In genomic region chr7:3260701-3261100, GRCm38 (mm10) we compare ENCODE assay signal across 33 mouse cellular contexts. TPM values are rescaled to one million over a fixed set of nuclear protein-coding genes. Genes with fewer than 3 reads are reported as not detected.
"Had no signal": no experiment of that assay in that cellular context is flagged by ENCODE, and none has a peak within 500 bp of the region (broad histone marks: within the 10 kb centered on the region; RNA-seq: fewer than 3 reads in every experiment).

No protein-coding gene starts in this region.

- H3K27me3 ChIP-seq: intestine, embryonic 15.5 days had no signal

- DNase-seq: gastrocnemius, postnatal 14 days; gastrocnemius, postnatal 36 days; heart, adult 2 months; heart, postnatal 14 days; heart, postnatal 36 days; kidney, adult 18-20 months; kidney, adult 8-10 months; kidney, postnatal 10 days; kidney, postnatal 25 days; kidney, postnatal 4 days; liver; liver, embryonic 13.5 days had no signal

- H3K4me1 ChIP-seq: hindbrain, embryonic 12.5 days; intestine, embryonic 15.5 days; limb, embryonic 12.5 days; liver, embryonic 13.5 days; liver, embryonic 15.5 days had no signal

- H3K27ac ChIP-seq: heart, adult 2 months; heart, embryonic 13.5 days; heart, embryonic 15.5 days; hindbrain, embryonic 12.5 days; hindbrain, embryonic 14.5 days; intestine, embryonic 15.5 days; left cerebral cortex, adult 2 months; limb, embryonic 10.5 days; limb, embryonic 12.5 days; liver, embryonic 13.5 days; liver, embryonic 15.5 days had no signal

- H3K9me3 ChIP-seq: heart, embryonic 13.5 days; heart, embryonic 15.5 days; hindbrain, embryonic 12.5 days; intestine, embryonic 15.5 days; limb, embryonic 12.5 days; liver, embryonic 13.5 days; liver, embryonic 15.5 days had no signal

- H3K9ac ChIP-seq: heart, embryonic 13.5 days; heart, embryonic 15.5 days; hindbrain, embryonic 12.5 days; hindbrain, embryonic 14.5 days; intestine, embryonic 15.5 days; limb, embryonic 12.5 days; liver, embryonic 13.5 days; liver, embryonic 15.5 days had no signal

- H3K36me3 ChIP-seq: heart, embryonic 13.5 days; heart, embryonic 15.5 days; hindbrain, embryonic 12.5 days; intestine, embryonic 15.5 days; limb, embryonic 10.5 days; limb, embryonic 12.5 days; liver, embryonic 13.5 days; liver, embryonic 15.5 days had no signal

- H3K4me2 ChIP-seq: heart, embryonic 11.5 days; heart, embryonic 13.5 days; heart, embryonic 15.5 days; hindbrain, embryonic 12.5 days; hindbrain, embryonic 14.5 days; intestine, embryonic 15.5 days; limb, embryonic 12.5 days; liver, embryonic 11.5 days; liver, embryonic 13.5 days; liver, embryonic 15.5 days had no signal

- H3K4me3 ChIP-seq: heart, adult 2 months; heart, embryonic 13.5 days; heart, embryonic 15.5 days; hindbrain, embryonic 12.5 days; intestine, embryonic 15.5 days; left cerebral cortex, adult 2 months; limb, embryonic 10.5 days; limb, embryonic 12.5 days; liver, embryonic 13.5 days; liver, embryonic 15.5 days had no signal

- ATAC-seq: hindbrain, embryonic 16.5 days; inflammation-experienced regulatory T-cells, adult 6 months; intestine, embryonic 15.5 days; intestine, postnatal 0 days had no signal

RNA-seq across cellular contexts. Expression of gene Nlrp12, which starts 11.2 kb away (rescaled TPM):
- total RNA-seq: gastrocnemius, adult 18-20 months; gastrocnemius, adult 8-10 months; gastrocnemius, postnatal 14 days; gastrocnemius, postnatal 36 days; heart, postnatal 14 days; heart, postnatal 36 days; left cerebral cortex, postnatal 36 days had no signal
- polyA plus RNA-seq: heart, embryonic 11.5 days; heart, embryonic 13.5 days; heart, embryonic 15.5 days; hindbrain, embryonic 12.5 days; inflammation-experienced regulatory T-cells, adult 6 months; intestine, embryonic 15.5 days; intestine, postnatal 0 days; kidney, embryonic 14.5 days; kidney, embryonic 16.5 days; limb, embryonic 10.5 days; limb, embryonic 12.5 days; limb, embryonic 14.5 days had no signal

RNA-seq across cellular contexts. Expression of gene Prkcg, which starts 28.3 kb away (rescaled TPM):
- total RNA-seq: hematopoietic stem cell, adult 5-6 weeks had no signal
- polyA plus RNA-seq: limb, embryonic 12.5 days; liver, embryonic 11.5 days; liver, embryonic 15.5 days had no signal
